Mouse (Mus musculus) left cerebral cortex, adult 11 months (tissue): ENCODE measurements around the gene Rhoq.

Experiments
- DNase-seq: peaks from one replicate; pipeline ENCODE4 v3.0.0; 2022; ENCODE audit warnings: low spot score

Rhoq gene

GRCm38 (mm10) chr17:86962894-86963585, at the start of gene Rhoq:
Gene Rhoq (plus strand): TSS chr17:86963082.
- DNase-seq = peak; percentile 84

GRCm38 (mm10) chr17:86915540-86915939, 47.3 kb upstream of the Rhoq start:
- no peak for DNase-seq

- no peak for DNase-seq
These were observed 45.8 kb upstream of the Rhoq start, which contains the start of gene Tmem247 for GRCm38 (mm10) chr17:86917048-86917447. Gene Tmem247 (plus strand): TSS chr17:86917348.

- no peak for DNase-seq
These were observed 44.1 kb upstream of the Rhoq start for GRCm38 (mm10) chr17:86918786-86919185.

- DNase-seq = no peak
These were observed 43.2 kb upstream of the Rhoq start for GRCm38 (mm10) chr17:86919729-86920128.

GRCm38 (mm10) chr17:86924679-86925078, 38.2 kb upstream of the Rhoq start:
- no peak for DNase-seq

- no peak for DNase-seq
These were observed 36.0 kb upstream of the Rhoq start for GRCm38 (mm10) chr17:86926836-86927235.

GRCm38 (mm10) chr17:86929355-86929754, 33.5 kb upstream of the Rhoq start:
- DNase-seq = no peak

- no peak for DNase-seq
These were observed 32.9 kb upstream of the Rhoq start for GRCm38 (mm10) chr17:86929981-86930380.

- no peak for DNase-seq
These were observed 30.0 kb upstream of the Rhoq start for GRCm38 (mm10) chr17:86932896-86933295.

GRCm38 (mm10) chr17:86937064-86937463, 25.8 kb upstream of the Rhoq start:
- DNase-seq = no peak

- DNase-seq = peak; percentile 81
These were observed 25.3 kb upstream of the Rhoq start for GRCm38 (mm10) chr17:86937497-86938155.

GRCm38 (mm10) chr17:86938683-86939082, 24.2 kb upstream of the Rhoq start:
- DNase-seq = no peak

GRCm38 (mm10) chr17:86942112-86942511, 20.8 kb upstream of the Rhoq start:
- no peak for DNase-seq

GRCm38 (mm10) chr17:86943158-86943557, 19.7 kb upstream of the Rhoq start:
- DNase-seq = no peak

GRCm38 (mm10) chr17:86946078-86946477, 16.8 kb upstream of the Rhoq start:
- no peak for DNase-seq

GRCm38 (mm10) chr17:86947840-86948796, 14.8 kb upstream of the Rhoq start, which contains the start of gene Atp6v1e2:
Gene Atp6v1e2 (minus strand): TSS chr17:86947897.
- DNase-seq = no peak

- DNase-seq = no peak
These were observed 14.1 kb upstream of the Rhoq start for GRCm38 (mm10) chr17:86948801-86949200.

- DNase-seq = no peak
These were observed 5.6 kb upstream of the Rhoq start for GRCm38 (mm10) chr17:86957239-86957638.

GRCm38 (mm10) chr17:86957968-86958367, 4.9 kb upstream of the Rhoq start:
- no peak for DNase-seq

GRCm38 (mm10) chr17:86961301-86961841, 1.5 kb upstream of the Rhoq start:
- DNase-seq = no peak

GRCm38 (mm10) chr17:86962297-86962893, 487 bp upstream of the Rhoq start:
- DNase-seq = peak; percentile 84
